10 mouse cellular contexts compared by ENCODE assay signal in genomic region chr13:34125711-34126110, GRCm38 (mm10). TPM values are rescaled to one million over a fixed set of nuclear protein-coding genes. Genes with fewer than 3 reads are reported as not detected.
DNase-seq lines count a peak whose midpoint lies in the region; ATAC-seq and TF ChIP-seq lines count a peak whose summit lies in the region.
"Had no signal": no experiment of that assay in that cellular context is flagged by ENCODE, and none has a peak within 500 bp of the region (broad histone marks: within the 10 kb centered on the region; RNA-seq: fewer than 3 reads in every experiment).

No protein-coding gene starts in this region.

- TF ChIP-seq CTCF in kidney, adult 2 months (conservative IDR thresholded peaks at IDR 0.05; ENCODE audit: insufficient read depth, insufficient read length, low read depth, low read length) = no peak
- TF ChIP-seq CTCF in midbrain, postnatal 0 days (IDR thresholded peaks at IDR 0.05) = no peak

- no peak overlapping the region for H3K27ac ChIP-seq in heart, embryonic 11.5 days (ENCODE audit: low read depth, low read length)
- peak overlapping the region; percentile 30; the same call in 1 of the 2 replicates for H3K27ac ChIP-seq in kidney, adult 2 months (ENCODE audit: insufficient read depth, low read depth, low read length)
- peak overlapping the region; percentile 32; the same call in 1 of the 2 replicates for H3K27ac ChIP-seq in midbrain, postnatal 0 days (ENCODE audit: low read depth, low read length)
- H3K27ac ChIP-seq: lung, embryonic 15.5 days had no signal

- no peak overlapping the region for H3K4me2 ChIP-seq in heart, embryonic 11.5 days
- H3K4me2 ChIP-seq in midbrain, postnatal 0 days (ENCODE audit: low read depth, low read length, poor library complexity, severe bottlenecking) = peak overlapping the region; percentile 89
- H3K4me2 ChIP-seq: lung, embryonic 15.5 days had no signal

- no peaks in the 10 kb centered on the region for H3K9me3 ChIP-seq in heart, embryonic 11.5 days (replicated peaks; ENCODE audit: control insufficient read depth, low read length)
- no peaks in the 10 kb centered on the region for H3K9me3 ChIP-seq in midbrain, postnatal 0 days (ENCODE audit: low read length)
- H3K9me3 ChIP-seq: lung, embryonic 15.5 days had no signal

- ATAC-seq in heart, embryonic 11.5 days (replicated peaks; ENCODE audit: insufficient number of reproducible peaks, low FRiP score, low TSS enrichment) = no peak
- no peak for ATAC-seq in midbrain, postnatal 0 days (ENCODE audit: low FRiP score)

- H3K4me1 ChIP-seq in heart, embryonic 11.5 days (ENCODE audit: control insufficient read depth, insufficient read depth, low read length) = peaks cover 5% of the 10 kb centered on the region; the same call in 1 of the 2 replicates
- peaks cover 7% of the 10 kb centered on the region; the same call in 1 of the 2 replicates for H3K4me1 ChIP-seq in kidney, adult 2 months (ENCODE audit: control insufficient read depth, insufficient read depth, low read length)
- H3K4me1 ChIP-seq in midbrain, postnatal 0 days (ENCODE audit: insufficient read depth, low read length) = peaks cover 18% of the 10 kb centered on the region

- H3K36me3 ChIP-seq in heart, embryonic 11.5 days (ENCODE audit: control insufficient read depth, insufficient read depth, low read length) = no peaks in the 10 kb centered on the region
- no peaks in the 10 kb centered on the region for H3K36me3 ChIP-seq in kidney, adult 2 months (ENCODE audit: control insufficient read depth, insufficient read depth, low read length)
- H3K36me3 ChIP-seq in midbrain, postnatal 0 days (ENCODE audit: insufficient read depth, low read length) = peaks cover 13% of the 10 kb centered on the region; the same call in 1 of the 2 replicates
- H3K36me3 ChIP-seq: lung, embryonic 15.5 days had no signal

- peak; percentile 56 to 69 for DNase-seq in heart, adult 18-20 months
- DNase-seq in gastrocnemius, postnatal 10 days = peak; percentile 55
- peak; percentile 79 for DNase-seq in kidney, adult 2 months
- no peak for DNase-seq in midbrain, postnatal 0 days (ENCODE audit: low spot score)
- DNase-seq in embryo, embryonic 11 days = no peak
- no peak for DNase-seq in spleen, adult 12 weeks (ENCODE audit: low spot score)
- no peak for DNase-seq in frontal cortex, postnatal 10 days (ENCODE audit: low spot score in 2 of 2)
- DNase-seq: cerebellum, adult 11 months had no signal

- no peak overlapping the region for H3K4me3 ChIP-seq in heart, embryonic 11.5 days (ENCODE audit: low read depth, low read length)
- H3K4me3 ChIP-seq in kidney, adult 2 months (ENCODE audit: insufficient read depth, low read depth, low read length) = no peak overlapping the region
- peak overlapping the region; percentile 40 for H3K4me3 ChIP-seq in midbrain, postnatal 0 days (ENCODE audit: low read depth, low read length)
- H3K4me3 ChIP-seq: lung, embryonic 15.5 days had no signal

- no peak overlapping the region for H3K9ac ChIP-seq in heart, embryonic 11.5 days (ENCODE audit: low read depth, low read length)
- H3K9ac ChIP-seq in midbrain, postnatal 0 days (replicated peaks; ENCODE audit: low read length, poor library complexity, severe bottlenecking) = peak overlapping the region; percentile 55
- H3K9ac ChIP-seq: lung, embryonic 15.5 days had no signal

- 87% methylated on average over 4 of the region's 4 CpGs for WGBS in heart, embryonic 11.5 days (ENCODE audit: insufficient replicate concordance)
- 40% methylated on average over 4 of the region's 4 CpGs for WGBS in kidney, adult 2 months
- WGBS in midbrain, postnatal 0 days = 14% methylated on average over 4 of the region's 4 CpGs

- H3K27me3 ChIP-seq in heart, embryonic 11.5 days (ENCODE audit: control insufficient read depth, insufficient read depth, low read length) = no peaks in the 10 kb centered on the region
- no peaks in the 10 kb centered on the region for H3K27me3 ChIP-seq in kidney, adult 2 months (replicated peaks; ENCODE audit: control insufficient read depth, insufficient read depth, low read length)
- H3K27me3 ChIP-seq in midbrain, postnatal 0 days (ENCODE audit: insufficient read depth, low read length) = no peaks in the 10 kb centered on the region

- no peak for TF ChIP-seq POLR2A in kidney, adult 2 months (IDR thresholded peaks at IDR 0.05; ENCODE audit: low read depth, low read length)

RNA-seq across cellular contexts. Expression of gene Tubb2b, which starts 4.6 kb away (rescaled TPM):
- total RNA-seq in heart, adult 18-20 months (2021) = 1 to 10 TPM; 4.8 to 8.6 TPM
- 25.2 and 35.0 TPM in 2 replicates for polyA plus RNA-seq in heart, embryonic 11.5 days (2014; fragmentation: Nextera tagmentation; extraction: Ambion mirVana)
- total RNA-seq in gastrocnemius, postnatal 10 days (2021) = 10 to 100 TPM; 17.1 to 20.5 TPM
- 27.6 and 30.5 TPM in 2 replicates for polyA plus RNA-seq in kidney, adult 2 months (2012; rRNA removed)
- total RNA-seq in midbrain, postnatal 0 days (2014; rRNA removed) = 4,904 and 4,995 TPM in 2 replicates
- polyA plus RNA-seq in midbrain, postnatal 0 days (2015; fragmentation: Nextera tagmentation; extraction: Ambion mirVana) = 937 and 994 TPM in 2 replicates

RNA-seq across cellular contexts. Expression of gene Psmg4, which starts 37.1 kb away (rescaled TPM):
- 10 to 100 TPM; 25.0 to 32.9 TPM for total RNA-seq in heart, adult 18-20 months (2021)
- polyA plus RNA-seq in heart, embryonic 11.5 days (2014; fragmentation: Nextera tagmentation; extraction: Ambion mirVana) = 59.0 and 66.1 TPM in 2 replicates
- total RNA-seq in gastrocnemius, postnatal 10 days (2021) = 10 to 100 TPM; 32.2 to 33.2 TPM
- 88.7 and 96.2 TPM in 2 replicates for polyA plus RNA-seq in kidney, adult 2 months (2012; rRNA removed)
- total RNA-seq in midbrain, postnatal 0 days (2014; rRNA removed) = 36.5 and 99.5 TPM in 2 replicates
- 82.0 and 87.7 TPM in 2 replicates for polyA plus RNA-seq in midbrain, postnatal 0 days (2015; fragmentation: Nextera tagmentation; extraction: Ambion mirVana)

RNA-seq across cellular contexts. Expression of gene Tubb2a, which starts 47.9 kb away (rescaled TPM):
- total RNA-seq in heart, adult 18-20 months (2021) = 10 to 100 TPM; 51.0 to 70.1 TPM
- 96.2 and 112 TPM in 2 replicates for polyA plus RNA-seq in heart, embryonic 11.5 days (2014; fragmentation: Nextera tagmentation; extraction: Ambion mirVana)
- total RNA-seq in gastrocnemius, postnatal 10 days (2021) = 10 to 100 TPM; 44.4 to 49.4 TPM
- 152 and 164 TPM in 2 replicates for polyA plus RNA-seq in kidney, adult 2 months (2012; rRNA removed)
- 5,907 and 6,629 TPM in 2 replicates for total RNA-seq in midbrain, postnatal 0 days (2014; rRNA removed)
- polyA plus RNA-seq in midbrain, postnatal 0 days (2015; fragmentation: Nextera tagmentation; extraction: Ambion mirVana) = 4,276 and 4,687 TPM in 2 replicates

Comparison
In these comparisons a context has a peak if more than half of its experiments do, and no peak if none do; other contexts are left out.
1. DNase-seq: peak in heart, adult 18-20 months (2 of 2), gastrocnemius, postnatal 10 days (single experiment) and kidney, adult 2 months (single experiment); none in midbrain, postnatal 0 days (single experiment), embryo, embryonic 11 days (single experiment), spleen, adult 12 weeks (single experiment) and frontal cortex, postnatal 10 days (0 of 2).
2. RNA of gene Tubb2b, which starts 4.6 kb away (total RNA-seq): 4,904 to 4,995 TPM in midbrain, postnatal 0 days; 17.1 to 20.5 TPM in gastrocnemius, postnatal 10 days and 4.8 to 8.6 TPM in heart, adult 18-20 months; every median in the first group is over 100 times any median in the second.
3. RNA of gene Tubb2a, which starts 47.9 kb away (total RNA-seq): 5,907 to 6,629 TPM in midbrain, postnatal 0 days; 51.0 to 70.1 TPM in heart, adult 18-20 months and 44.4 to 49.4 TPM in gastrocnemius, postnatal 10 days; every median in the first group is over 10 times any median in the second.